23 mouse cellular contexts compared by ENCODE assay signal in genomic region chr17:87063461-87063860, GRCm38 (mm10). TPM values are rescaled to one million over a fixed set of nuclear protein-coding genes. Genes with fewer than 3 reads are reported as not detected.
DNase-seq lines count a peak whose midpoint lies in the region; ATAC-seq and TF ChIP-seq lines count a peak whose summit lies in the region.
"Had no signal": no experiment of that assay in that cellular context is flagged by ENCODE, and none has a peak within 500 bp of the region (broad histone marks: within the 10 kb centered on the region; RNA-seq: fewer than 3 reads in every experiment).

No protein-coding gene starts in this region.

- H3K9me3 ChIP-seq in kidney, embryonic 15.5 days (replicated peaks): no peaks in the 10 kb centered on the region
- no peaks in the 10 kb centered on the region for H3K9me3 ChIP-seq in lung, embryonic 15.5 days
- H3K9me3 ChIP-seq: heart, embryonic 13.5 days; intestine, embryonic 15.5 days; limb, embryonic 10.5 days; limb, embryonic 15.5 days; liver, embryonic 13.5 days; neural tube, embryonic 12.5 days had no signal

- peaks cover 18% of the 10 kb centered on the region for H3K4me1 ChIP-seq in kidney, embryonic 15.5 days
- no peaks in the 10 kb centered on the region for H3K4me1 ChIP-seq in lung, embryonic 15.5 days
- H3K4me1 ChIP-seq: heart, embryonic 13.5 days; intestine, embryonic 15.5 days; limb, embryonic 10.5 days; neural tube, embryonic 12.5 days had no signal

- peak overlapping the region; percentile 79 for H3K27ac ChIP-seq in kidney, embryonic 15.5 days
- H3K27ac ChIP-seq in lung, embryonic 15.5 days: 0 out of 2 replicates have a peak overlapping the region, but pooled peaks have one; percentile 15
- H3K27ac ChIP-seq: heart, embryonic 13.5 days; intestine, embryonic 15.5 days; limb, embryonic 10.5 days; limb, embryonic 15.5 days; liver, embryonic 13.5 days; neural tube, embryonic 12.5 days had no signal

- 0 out of 2 replicates have a peak overlapping the region, but pooled peaks have one; percentile 8 for H3K4me2 ChIP-seq in kidney, embryonic 15.5 days
- H3K4me2 ChIP-seq in lung, embryonic 15.5 days: 0 out of 2 replicates have a peak overlapping the region, but pooled peaks have one; percentile 11
- peak overlapping the region; percentile 21 for H3K4me2 ChIP-seq in myocyte (ENCODE audit: low read depth)
- H3K4me2 ChIP-seq: heart, embryonic 13.5 days; intestine, embryonic 15.5 days; limb, embryonic 15.5 days; liver, embryonic 13.5 days; midbrain, embryonic 11.5 days; neural tube, embryonic 12.5 days had no signal

- peak; percentile 83 for ATAC-seq in kidney, embryonic 15.5 days (replicated peaks; ENCODE audit: low FRiP score)
- ATAC-seq in lung, embryonic 15.5 days (ENCODE audit: borderline replicate concordance, extremely low read depth, low FRiP score, low TSS enrichment): no peak
- ATAC-seq: forebrain, embryonic 16.5 days; hindbrain, embryonic 16.5 days; intestine, embryonic 15.5 days; midbrain, embryonic 16.5 days had no signal

- no peak for TF ChIP-seq POLR2A in myocyte (IDR thresholded peaks at IDR 0.05; ENCODE audit: insufficient read length, low read depth)

- 34% methylated on average over 7 of the region's 7 CpGs for WGBS in kidney, embryonic 15.5 days
- 48% methylated on average over 7 of the region's 7 CpGs for WGBS in lung, embryonic 15.5 days

- H3K79me2 ChIP-seq in myocyte (ENCODE audit: control insufficient read depth, insufficient read depth): no peaks in the 10 kb centered on the region

- peak; percentile 83 for DNase-seq in heart, adult 11 months
- no peak for DNase-seq in heart, postnatal 25 days (ENCODE audit: low spot score)
- no peak for DNase-seq in kidney, adult 9 months
- no peak for DNase-seq in lung, postnatal 4 days
- DNase-seq: adrenal gland, postnatal 36 days; gastrocnemius, adult 2 months; gastrocnemius, postnatal 36 days; heart, postnatal 10 days; layer of hippocampus, adult 9-11 months; liver, embryonic 13.5 days had no signal

- no peak overlapping the region for H3K4me3 ChIP-seq in kidney, embryonic 15.5 days (replicated peaks)
- H3K4me3 ChIP-seq in lung, embryonic 15.5 days: no peak overlapping the region
- no peak overlapping the region for H3K4me3 ChIP-seq in myocyte
- H3K4me3 ChIP-seq: erythroblast, embryonic 14.5 days; heart, embryonic 13.5 days; intestine, embryonic 15.5 days; limb, embryonic 10.5 days; limb, embryonic 15.5 days; liver, embryonic 13.5 days; neural tube, embryonic 12.5 days had no signal

- H3K36me3 ChIP-seq in kidney, embryonic 15.5 days: no peaks in the 10 kb centered on the region
- H3K36me3 ChIP-seq in lung, embryonic 15.5 days: no peaks in the 10 kb centered on the region
- H3K36me3 ChIP-seq in myocyte (ENCODE audit: control insufficient read depth, insufficient read depth): no peaks in the 10 kb centered on the region
- H3K36me3 ChIP-seq: heart, embryonic 13.5 days; intestine, embryonic 15.5 days; limb, embryonic 10.5 days; limb, embryonic 15.5 days; liver, embryonic 13.5 days; neural tube, embryonic 12.5 days had no signal

- intact Hi-C loops in heart, postnatal 25 days (cut with DNase I): no loop called here

- no peaks in the 10 kb centered on the region for H3K27me3 ChIP-seq in kidney, embryonic 15.5 days
- no peaks in the 10 kb centered on the region for H3K27me3 ChIP-seq in lung, embryonic 15.5 days
- no peaks in the 10 kb centered on the region for H3K27me3 ChIP-seq in myocyte (ENCODE audit: control insufficient read depth, insufficient read depth, insufficient read length)
- H3K27me3 ChIP-seq: heart, embryonic 13.5 days; intestine, embryonic 15.5 days; limb, embryonic 15.5 days; liver, embryonic 13.5 days; neural tube, embryonic 12.5 days had no signal

- no peak overlapping the region for H3ac ChIP-seq in myocyte (ENCODE audit: control insufficient read depth, insufficient read length)

- H3K9ac ChIP-seq in kidney, embryonic 15.5 days: no peak overlapping the region
- H3K9ac ChIP-seq in lung, embryonic 15.5 days: no peak overlapping the region
- H3K9ac ChIP-seq: heart, embryonic 13.5 days; intestine, embryonic 15.5 days; limb, embryonic 15.5 days; liver, embryonic 13.5 days; neural tube, embryonic 12.5 days had no signal

TF ChIP-seq in myocyte, 11 proteins besides CTCF, POLR2A, EP300 and RAD21:
- peak in 1 of 3 experiments; percentile 52 for TF ChIP-seq MYOD1 (IDR thresholded peaks at IDR 0.05; ENCODE audit: control insufficient read depth in 1 of 3, insufficient read length in 2 of 3, low read depth in 2 of 3)
- TF ChIP-seq TCF3 (IDR thresholded peaks at IDR 0.05; ENCODE audit: insufficient read length, low read depth): no peak
- no peak for TF ChIP-seq E2F4 (IDR thresholded peaks at IDR 0.05; ENCODE audit: insufficient read depth)
- no peak for TF ChIP-seq USF1 (IDR thresholded peaks at IDR 0.05; ENCODE audit: low read depth)
- TF ChIP-seq MYOG (IDR thresholded peaks at IDR 0.05; ENCODE audit: control insufficient read depth in 1 of 3, insufficient read depth in 1 of 3, insufficient read length in 2 of 3, low read depth in 2 of 3): peak in 1 of 3 experiments; percentile 10
- TF ChIP-seq TCF12 (IDR thresholded peaks at IDR 0.05; ENCODE audit: insufficient read depth, poor library complexity, severe bottlenecking): no peak

RNA-seq across cellular contexts. Expression of gene Cript, which starts 38.1 kb away (rescaled TPM):
- 10 to 100 TPM; 38.8 to 46.8 TPM for total RNA-seq in heart, postnatal 25 days (2021)
- polyA plus RNA-seq in kidney, embryonic 15.5 days (2015; fragmentation: Nextera tagmentation; extraction: Ambion mirVana): 136 and 147 TPM in 2 replicates
- 129 and 145 TPM in 2 replicates for polyA plus RNA-seq in lung, embryonic 15.5 days (2015; fragmentation: Nextera tagmentation; extraction: Ambion mirVana)
- 49.1 TPM for polyA plus RNA-seq in myocyte (2012; fragmentation: generic; extraction: Trizol)

RNA-seq across cellular contexts. Expression of gene Pigf, which starts 38.3 kb away (rescaled TPM):
- 1 to 10 TPM; 4.2 to 4.8 TPM for total RNA-seq in heart, postnatal 25 days (2021)
- polyA plus RNA-seq in kidney, embryonic 15.5 days (2015; fragmentation: Nextera tagmentation; extraction: Ambion mirVana): 39.2 and 46.7 TPM in 2 replicates
- 30.7 and 35.0 TPM in 2 replicates for polyA plus RNA-seq in lung, embryonic 15.5 days (2015; fragmentation: Nextera tagmentation; extraction: Ambion mirVana)
- 14.8 TPM for polyA plus RNA-seq in myocyte (2012; fragmentation: generic; extraction: Trizol)

RNA-seq across cellular contexts. Expression of gene Socs5, which starts 44.0 kb away (rescaled TPM):
- 10 to 100 TPM; 27.6 to 34.0 TPM for total RNA-seq in heart, postnatal 25 days (2021)
- 14.9 and 17.0 TPM in 2 replicates for polyA plus RNA-seq in kidney, embryonic 15.5 days (2015; fragmentation: Nextera tagmentation; extraction: Ambion mirVana)
- 14.2 and 15.5 TPM in 2 replicates for polyA plus RNA-seq in lung, embryonic 15.5 days (2015; fragmentation: Nextera tagmentation; extraction: Ambion mirVana)
- polyA plus RNA-seq in myocyte (2012; fragmentation: generic; extraction: Trizol): 14.0 TPM
